Mouse (Mus musculus) brain, adult 10 weeks (tissue): ENCODE measurements around the gene Ppat. TPM values are rescaled to one million over a fixed set of nuclear protein-coding genes. Genes with fewer than 3 reads are reported as not detected.

Experiments used
- polyA plus RNA-seq: library from polyadenylated mRNA; stranded (reverse); fragments of 350-450 nt; fragmentation: Illumina TruSeq; extraction: RNeasy Lipid Tissue Mini Kit (QIAGEN cat#74804); gene quantifications from one replicate; pipeline ENCODE4 v1.2.3, GENCODE M21; 2015; ENCODE audit warnings: low read depth, low replicate concordance

Gene Ppat
- 8.1 TPM for polyA plus RNA-seq

DNA sequence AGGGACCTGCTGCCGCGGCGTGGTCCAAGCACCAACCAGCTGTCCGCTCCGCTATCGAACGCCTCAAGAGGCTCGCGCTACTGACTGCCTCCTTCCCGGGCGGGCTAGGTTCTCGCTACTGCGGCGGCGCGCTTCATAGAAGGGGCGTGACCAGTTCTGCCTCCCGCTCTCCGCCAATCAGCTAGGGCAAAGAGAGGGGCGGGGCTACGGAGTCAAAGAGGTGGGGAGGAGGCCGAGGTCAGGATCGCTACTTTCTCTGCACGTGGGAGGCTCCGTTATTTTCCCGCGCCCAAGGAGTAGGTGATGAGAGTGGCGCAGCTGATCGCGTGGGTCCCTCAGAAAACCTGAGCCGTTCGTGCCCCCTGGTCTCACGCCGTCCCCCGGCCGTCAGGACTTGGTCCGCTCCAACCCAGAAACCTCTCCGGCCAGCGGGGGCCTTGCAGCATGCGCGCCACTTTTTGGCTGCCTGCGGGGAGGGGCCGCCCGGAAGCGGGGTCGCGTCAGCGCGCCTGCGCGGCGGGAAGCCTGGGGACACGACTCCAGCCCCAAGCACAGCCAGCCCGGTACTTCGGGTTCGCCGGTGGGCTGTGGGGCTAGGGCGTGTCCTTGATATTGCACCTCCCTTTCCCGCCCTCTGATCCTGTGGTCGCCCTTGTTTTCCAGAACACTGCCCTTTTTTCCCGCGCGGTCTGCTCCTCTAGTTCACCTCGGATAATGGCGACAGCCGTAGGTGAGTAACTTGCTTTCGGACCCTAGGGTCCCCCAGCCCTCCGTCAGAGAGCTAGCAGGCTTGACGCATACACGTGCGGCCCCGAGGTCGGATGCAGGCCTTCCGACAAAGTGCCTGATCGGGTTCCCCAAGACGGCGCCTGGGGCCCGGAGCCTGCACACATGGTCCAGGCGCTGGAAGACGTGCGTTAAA is at the start of gene Ppat, which contains the start of gene Paics:
Gene Ppat, minus strand, starts transcription at position 473 of the 922 bp plus-strand sequence.
Gene Paics, plus strand, starts transcription at position 202 of the 922 bp plus-strand sequence.

DNA sequence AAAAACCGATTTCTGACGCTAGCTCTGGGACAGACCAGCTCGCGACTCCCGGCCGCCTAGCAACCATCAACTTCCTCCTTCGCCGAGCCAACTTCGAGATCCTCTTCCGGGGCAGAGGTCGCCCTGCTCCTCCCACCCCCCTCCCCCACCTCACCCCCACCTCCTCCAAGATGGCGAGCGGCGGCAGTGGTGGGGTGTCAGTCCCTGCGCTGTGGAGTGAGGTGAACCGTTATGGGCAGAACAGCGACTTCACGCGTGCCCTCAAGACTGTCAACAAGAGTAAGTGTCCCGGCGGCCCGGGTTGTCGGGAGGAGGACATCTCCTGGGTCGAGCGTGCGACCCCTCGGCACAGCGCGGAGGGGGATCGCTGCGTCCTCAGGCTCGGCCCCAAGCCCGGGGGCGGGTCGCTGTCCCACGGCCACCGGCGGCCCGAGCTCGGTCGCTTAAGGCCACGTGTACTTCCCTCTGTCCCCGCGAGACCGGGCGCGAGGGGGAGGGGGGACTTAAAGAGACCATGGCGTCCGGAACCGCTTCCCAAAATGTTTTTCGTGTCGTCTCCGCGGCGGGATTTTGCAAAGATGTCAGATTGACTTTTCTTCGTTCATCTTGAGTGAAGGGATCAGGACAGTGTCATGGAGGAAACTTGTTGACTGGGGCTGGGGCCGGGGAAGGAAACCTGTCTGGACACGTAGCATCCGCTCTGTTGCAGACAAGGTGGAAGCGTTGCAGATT is 23.3 kb upstream of the Ppat start, which contains the start of gene Srp72:
Gene Srp72, plus strand, starts transcription at position 130 of the 732 bp plus-strand sequence.

DNA sequence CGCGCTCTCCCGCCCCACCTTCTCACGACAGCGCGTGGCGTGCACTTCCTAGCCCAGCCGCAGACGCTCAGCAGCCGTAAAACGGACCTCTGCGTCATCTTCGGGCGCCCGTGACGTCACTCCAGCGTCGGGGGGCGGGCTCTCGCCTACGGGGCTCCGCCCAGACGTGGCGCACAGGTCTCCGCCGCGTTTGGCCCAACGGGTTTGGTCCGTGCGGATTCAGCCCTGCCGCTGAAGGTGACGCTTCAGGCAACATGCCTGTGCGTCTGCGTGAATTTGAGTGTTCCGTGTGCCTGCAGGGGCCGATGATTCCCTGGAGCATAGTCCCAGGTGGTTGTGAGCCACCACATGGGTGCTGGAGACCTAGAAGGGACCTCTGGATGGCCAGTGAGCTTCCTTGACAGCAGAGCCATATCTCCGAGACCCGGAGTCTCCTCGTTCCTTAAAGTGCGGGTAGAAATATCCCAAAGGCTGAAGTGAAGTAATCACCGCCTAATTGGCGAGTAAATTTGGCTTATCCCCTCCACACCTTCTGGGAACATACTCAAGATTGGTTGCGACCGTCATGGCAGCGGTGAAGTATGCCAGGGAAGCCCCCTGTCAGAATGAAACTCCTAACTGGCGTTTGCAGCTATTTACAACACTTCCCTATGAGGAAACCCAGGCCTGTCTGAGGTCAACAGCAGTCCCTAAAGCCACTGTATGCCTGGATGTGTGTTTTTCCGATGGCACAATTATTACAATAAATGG is 45.8 kb downstream of the Ppat start, which contains the start of gene Aasdh:
Gene Aasdh, minus strand, starts transcription at position 110 of the 750 bp plus-strand sequence.

Other genes starting within 250 kb of the Ppat start
- gene Aasdh, start 46.1 kb downstream of the Ppat start, polyA plus RNA-seq, result 16.8 TPM
- gene Paics, start 271 bp downstream of the Ppat start, polyA plus RNA-seq, result 124 TPM
- 73.9 TPM for gene Srp72, start 23.1 kb upstream of the Ppat start, polyA plus RNA-seq
- gene Arl9, start 52.5 kb upstream of the Ppat start, polyA plus RNA-seq, result not detected
- 1.4 TPM for gene Thegl, start 64.4 kb upstream of the Ppat start, polyA plus RNA-seq
- 78.8 TPM for gene Hopx, start 163.5 kb upstream of the Ppat start, polyA plus RNA-seq